Mouse (Mus musculus) ES-Bruce4 (cell line): ENCODE results near the gene Alpk1. TPM values are rescaled to one million over a fixed set of nuclear protein-coding genes. Genes with fewer than 3 reads are reported as not detected.

Experiments used
- H3K27ac ChIP-seq: 2 replicates; pipeline ENCODE4 v1.5.1; 2012; ENCODE audit warnings: low read length, inconsistent platforms; ENCODE audit not compliant: insufficient read depth
- H3K27me3 ChIP-seq: 2 replicates; pipeline ENCODE4 v1.6.1; 2012; ENCODE audit warnings: mild to moderate bottlenecking, low read length, inconsistent platforms; ENCODE audit not compliant: control insufficient read depth, poor library complexity, insufficient read depth, severe bottlenecking
- H3K36me3 ChIP-seq: 2 replicates; pipeline ENCODE4 v1.6.1; 2012; ENCODE audit warnings: inconsistent platforms, mild to moderate bottlenecking, low read length, moderate library complexity; ENCODE audit not compliant: control insufficient read depth, poor library complexity, insufficient read depth, severe bottlenecking
- H3K4me1 ChIP-seq: one replicate; pipeline ENCODE4 v1.8.1; 2011; ENCODE audit warnings: low read length; ENCODE audit not compliant: control insufficient read depth, insufficient read depth
- H3K4me3 ChIP-seq: 2 replicates; pipeline ENCODE4 v1.5.1; 2011; ENCODE audit warnings: low read depth, mild to moderate bottlenecking, low read length
- H3K9ac ChIP-seq: 2 replicates; pipeline ENCODE4 v1.6.1; 2012; ENCODE audit warnings: low read depth, mild to moderate bottlenecking, inconsistent platforms; ENCODE audit not compliant: poor library complexity, severe bottlenecking
- H3K9me3 ChIP-seq: replicated peaks from 2 replicates; pipeline ENCODE4 v1.6.1; 2012; ENCODE audit warnings: mild to moderate bottlenecking, low read length, inconsistent platforms; ENCODE audit not compliant: control insufficient read depth, poor library complexity, insufficient read depth, severe bottlenecking
- CTCF ChIP-seq: IDR thresholded peaks from one replicate; pipeline ENCODE4 v1.8.1; 2011; ENCODE audit warnings: low read depth, low read length
- EP300 ChIP-seq: IDR thresholded peaks from 2 replicates; pipeline ENCODE4 v1.6.1; 2011; ENCODE audit warnings: low read depth, low read length; ENCODE audit not compliant: insufficient read depth
- POLR2A ChIP-seq: IDR thresholded peaks from one replicate; pipeline ENCODE4 v1.8.1; 2011; ENCODE audit warnings: low read length; ENCODE audit not compliant: insufficient read depth
- polyA plus RNA-seq: library from polyadenylated mRNA; stranded (reverse); fragments of >200 nt; gene quantifications from 2 replicates; pipeline ENCODE4 v1.2.4, GENCODE M21; 2011; ENCODE audit warnings: low read depth; ENCODE audit not compliant: missing spikeins, insufficient read depth, insufficient read length

Gene Alpk1
- polyA plus RNA-seq, 1 experiment: 1.2 TPM

DNA sequence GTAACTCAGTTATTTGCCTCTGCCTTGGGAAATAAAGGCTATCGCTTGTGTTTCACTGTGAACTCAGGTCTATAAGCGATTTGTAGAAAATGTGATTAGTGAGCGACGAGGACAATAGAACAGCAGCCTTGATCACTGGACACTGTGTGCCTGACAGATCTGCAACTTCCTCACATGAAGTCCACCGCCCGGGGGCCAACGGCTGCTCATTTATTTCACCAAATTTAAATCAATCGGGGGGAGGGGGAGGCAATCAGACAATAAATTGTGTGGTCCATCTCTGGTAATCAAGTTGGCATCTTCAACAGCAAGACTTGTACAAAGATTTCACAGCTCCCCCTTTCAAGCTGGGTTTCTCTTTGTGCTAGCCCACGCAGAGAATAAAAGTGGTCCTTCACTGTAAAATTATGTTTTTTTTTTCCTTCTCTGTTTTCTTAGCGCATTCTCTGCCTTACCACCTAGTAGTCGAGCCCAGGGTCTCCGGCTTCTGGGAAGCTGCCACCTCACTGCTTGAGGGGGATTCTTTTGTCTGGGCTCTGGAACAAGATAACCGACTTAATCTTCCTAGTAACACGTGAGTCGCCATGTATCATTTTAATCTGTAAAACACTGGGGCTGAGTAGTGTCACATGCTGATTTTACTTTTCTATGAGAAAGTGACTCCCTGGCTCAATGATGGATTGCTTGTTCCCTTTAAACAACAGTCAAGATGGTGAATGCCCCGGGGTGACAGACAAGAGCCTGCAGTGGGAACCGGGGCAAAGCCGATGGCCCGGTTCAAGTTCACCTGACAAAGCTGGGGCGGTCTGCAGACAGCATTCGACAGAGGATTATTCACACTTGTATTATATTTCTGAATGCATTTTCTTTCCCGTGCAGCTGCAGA lies 118.4 kb downstream of the Alpk1 start:
- Histone ChIP-seq H3K9me3 (no peaks in the 10 kb centered on the region), H3K27me3 (no peaks in the 10 kb centered on the region; the same call in 1 of the 2 replicates), H3K4me3 (no peak overlapping the region), H3K9ac (no peak overlapping the region), H3K4me1 (no peaks in the 10 kb centered on the region), H3K27ac (no peak overlapping the region), H3K36me3 (no peaks in the 10 kb centered on the region)
- TF ChIP-seq POLR2A (no peak), EP300 (no peak), CTCF (no peak)

- Histone ChIP-seq H3K27me3 (no peaks in the 10 kb centered on the region; the same call in 1 of the 2 replicates), H3K36me3 (no peaks in the 10 kb centered on the region), H3K9ac (no peak overlapping the region), H3K9me3 (no peaks in the 10 kb centered on the region), H3K4me3 (no peak overlapping the region), H3K27ac (no peak overlapping the region), H3K4me1 (no peaks in the 10 kb centered on the region)
- no peak for TF ChIP-seq CTCF
These were observed 119.6 kb downstream of the Alpk1 start for GRCm38 (mm10) chr3:127660712-127661111.

GRCm38 (mm10) chr3:127651742-127652653 lies 128.3 kb downstream of the Alpk1 start:
- H3K27ac ChIP-seq: no peak overlapping the region
- no peak overlapping the region for H3K4me3 ChIP-seq
- TF ChIP-seq CTCF: no peak
- no peak for TF ChIP-seq POLR2A
- no peak for TF ChIP-seq EP300
- H3K36me3 ChIP-seq: no peaks in the 10 kb centered on the region
- H3K9ac ChIP-seq: no peak overlapping the region
- H3K4me1 ChIP-seq: no peaks in the 10 kb centered on the region
- no peaks in the 10 kb centered on the region; the same call in 1 of the 2 replicates for H3K9me3 ChIP-seq
- H3K27me3 ChIP-seq: no peaks in the 10 kb centered on the region; the same call in 1 of the 2 replicates

DNA sequence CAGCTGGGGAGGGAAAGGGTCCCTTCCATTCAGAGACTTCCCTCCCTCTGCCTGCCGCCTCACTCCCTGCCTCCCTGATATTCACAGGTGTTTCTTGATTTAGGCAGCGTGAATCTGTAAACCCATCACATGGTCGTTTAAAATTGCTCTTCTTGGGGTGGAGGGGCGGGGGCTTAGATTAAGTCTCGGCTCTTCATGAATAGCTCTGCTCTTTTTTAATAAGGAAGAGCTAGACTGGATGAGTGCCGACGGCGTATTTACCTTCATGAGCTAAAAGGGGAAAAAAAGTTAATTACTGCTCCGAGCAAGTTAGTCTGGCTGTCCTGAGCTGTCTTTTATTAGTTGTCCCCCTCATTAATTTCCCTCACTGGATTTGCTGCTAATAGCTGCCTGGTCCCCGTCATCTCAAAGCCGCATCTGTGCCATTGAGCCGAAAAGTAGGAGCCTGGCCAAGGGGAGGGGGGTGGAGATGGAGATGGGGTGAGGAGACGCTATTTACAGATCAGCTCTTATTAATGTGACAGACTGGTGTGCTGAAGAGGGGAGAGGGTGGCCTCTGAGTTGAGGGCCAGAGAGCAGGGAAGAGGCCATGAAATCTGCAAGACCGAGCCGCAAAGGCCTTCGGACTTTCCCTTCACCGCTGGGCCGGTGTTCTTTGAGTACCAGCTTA lies 134.0 kb downstream of the Alpk1 start:
- Histone ChIP-seq H3K9ac (no peak overlapping the region), H3K27me3 (peaks cover 1% of the 10 kb centered on the region; the same call in 1 of the 2 replicates), H3K9me3 (no peaks in the 10 kb centered on the region; the same call in 1 of the 2 replicates), H3K36me3 (no peaks in the 10 kb centered on the region), H3K4me3 (no peak overlapping the region), H3K4me1 (no peaks in the 10 kb centered on the region), H3K27ac (no peak overlapping the region)
- TF ChIP-seq POLR2A (no peak), EP300 (no peak), CTCF (no peak)

- no peak overlapping the region for H3K4me3 ChIP-seq
- H3K9ac ChIP-seq: no peak overlapping the region
- no peak overlapping the region for H3K27ac ChIP-seq
- TF ChIP-seq POLR2A: no peak
- no peak for TF ChIP-seq EP300
- no peak for TF ChIP-seq CTCF
- H3K27me3 ChIP-seq: peaks cover 6% of the 10 kb centered on the region
- H3K36me3 ChIP-seq: no peaks in the 10 kb centered on the region
- no peaks in the 10 kb centered on the region for H3K9me3 ChIP-seq
- no peaks in the 10 kb centered on the region for H3K4me1 ChIP-seq
These were observed 138.1 kb downstream of the Alpk1 start for GRCm38 (mm10) chr3:127642211-127642610.
